Mouse (Mus musculus): ENCODE measurements around the gene Snx8.
A peak's percentile ranks its signal among the peaks of the same experiment; 100 is the strongest.
"Not testable (repeated sequence)": the region's sequence is repeated elsewhere in the genome, so short reads cannot be mapped to it uniquely, and the experiment has no call there.

Snx8 gene

DNA sequence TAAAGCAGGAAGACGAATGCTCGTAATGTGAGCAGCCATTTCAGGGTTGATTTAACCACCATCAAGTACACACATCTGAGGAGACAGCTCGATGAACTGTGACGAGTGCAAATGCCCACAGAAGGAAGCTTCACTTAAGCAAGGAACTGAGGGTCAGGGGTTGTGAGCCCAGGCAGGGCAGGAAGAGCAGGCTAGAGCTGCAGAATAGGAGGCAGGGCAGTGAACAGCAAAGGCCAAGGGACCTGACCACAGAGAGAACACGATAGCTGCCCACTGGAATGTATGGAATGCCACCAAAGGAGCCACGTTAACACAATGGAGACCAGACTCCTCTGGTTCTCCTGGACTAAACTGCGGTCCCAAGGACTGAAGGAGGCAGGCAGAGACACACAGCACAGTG is 5.5 kb downstream of the Snx8 start:
- no peak for DNase-seq

GRCm38 (mm10) chr5:140382688-140383087 is 6.4 kb downstream of the Snx8 start:
- no peak for DNase-seq

GRCm38 (mm10) chr5:140381156-140381555 is 7.9 kb downstream of the Snx8 start:
- no peak for DNase-seq

GRCm38 (mm10) chr5:140379299-140379698 is 9.8 kb downstream of the Snx8 start:
- no peak for DNase-seq

DNA sequence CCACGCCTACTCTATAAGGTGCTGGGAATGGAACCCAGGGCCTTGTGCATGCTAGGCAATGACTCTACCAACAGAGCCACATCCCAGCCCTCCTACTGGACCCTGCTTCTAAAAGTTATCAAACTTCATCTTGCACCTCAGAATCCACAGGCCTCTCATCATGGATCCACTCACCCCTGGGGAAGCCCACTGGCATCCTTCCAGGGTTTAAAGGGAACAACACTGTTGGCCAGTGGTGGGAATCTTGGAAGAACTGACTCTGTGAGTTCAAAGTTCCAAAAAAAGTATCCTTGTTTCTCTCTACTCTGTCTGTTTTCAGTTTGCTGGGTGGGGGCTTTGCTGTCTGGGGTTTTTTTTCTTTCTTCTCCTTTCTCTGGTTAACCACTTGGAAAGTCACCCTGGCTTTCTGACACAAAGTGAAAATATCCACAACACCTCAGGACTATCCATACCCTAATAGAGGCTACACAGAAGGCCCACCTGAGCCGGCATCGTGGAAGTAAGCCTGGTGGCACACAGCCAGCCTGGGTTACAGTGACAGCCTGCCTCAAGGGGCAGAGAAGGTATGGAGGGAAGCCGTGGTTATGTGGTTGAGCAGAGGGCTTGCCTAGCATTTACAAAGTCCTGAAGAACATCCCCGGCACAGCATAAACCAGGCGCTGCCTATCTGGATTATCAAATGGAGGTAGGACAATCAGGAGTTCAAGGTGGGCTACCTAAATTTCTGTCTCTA is 10.8 kb downstream of the Snx8 start:
- DNase-seq: no peak

- no peak for DNase-seq
Measured at GRCm38 (mm10) chr5:140375249-140375829, 13.7 kb downstream of the Snx8 start.

- DNase-seq: no peak
Measured at GRCm38 (mm10) chr5:140374226-140374625, 14.8 kb downstream of the Snx8 start.

DNA sequence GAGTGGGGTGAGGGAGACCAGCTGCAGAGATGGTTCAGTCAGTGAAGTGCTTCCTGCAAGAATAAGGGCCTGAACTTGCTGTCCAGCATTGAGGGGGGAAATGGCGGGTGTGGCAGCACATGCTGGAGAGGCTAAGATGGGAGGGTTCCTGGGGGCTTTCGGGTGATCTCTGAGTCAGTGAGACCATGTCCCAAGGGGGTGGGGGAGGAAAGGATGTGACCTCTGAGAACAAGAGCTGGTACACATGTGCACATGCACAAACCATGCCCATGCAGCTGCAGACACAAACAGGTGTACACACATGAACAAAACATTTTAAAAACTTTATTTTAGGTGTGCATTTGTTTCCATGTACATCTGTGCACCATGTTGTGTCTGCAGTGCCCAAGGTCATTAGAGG is 15.4 kb downstream of the Snx8 start:
- no peak for DNase-seq

DNA sequence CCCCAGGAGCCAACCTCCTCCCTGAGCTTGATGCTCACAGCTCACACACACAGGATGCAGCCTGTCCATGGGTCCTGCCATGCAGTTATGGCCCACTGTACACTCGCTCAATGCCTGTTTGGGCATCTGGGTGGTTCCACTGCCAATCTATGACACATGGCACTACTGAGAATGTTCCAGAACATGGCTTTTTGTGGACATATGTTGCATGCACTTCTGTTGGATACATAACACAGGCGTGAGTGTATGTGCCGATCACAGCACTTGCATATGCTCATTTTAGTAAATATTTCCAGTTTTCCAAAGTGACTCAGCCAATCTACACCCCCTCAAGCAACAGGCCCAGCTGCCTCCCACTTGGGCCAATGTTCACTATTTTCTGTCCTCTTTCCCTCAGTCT is 17.4 kb downstream of the Snx8 start:
- DNase-seq: no peak

GRCm38 (mm10) chr5:140370446-140371254 is 18.4 kb downstream of the Snx8 start:
- DNase-seq: no peak

GRCm38 (mm10) chr5:140369466-140369865 is 19.6 kb downstream of the Snx8 start:
- no peak for DNase-seq

DNA sequence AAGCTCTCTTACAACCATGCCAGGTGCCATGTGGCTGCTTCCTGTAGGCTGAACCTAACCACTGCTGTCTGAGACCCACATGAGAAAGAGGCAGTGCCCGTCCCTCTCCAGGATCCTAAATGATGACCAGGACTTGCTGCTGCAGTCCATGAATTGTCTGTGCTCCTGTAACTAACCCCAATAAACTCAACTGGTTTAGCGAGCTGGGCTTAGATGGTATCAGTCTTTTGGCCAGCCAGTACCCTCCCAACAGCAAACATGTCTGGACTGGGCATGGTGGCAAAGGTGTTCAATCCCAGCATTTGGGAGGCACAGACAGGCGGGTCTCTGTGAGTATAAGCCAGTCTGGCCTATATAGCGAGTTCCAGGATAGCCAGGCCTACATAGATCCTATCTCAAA is 20.1 kb downstream of the Snx8 start:
- DNase-seq: no peak

- DNase-seq: not testable (repeated sequence)
Measured at GRCm38 (mm10) chr5:140368126-140368525, 20.9 kb downstream of the Snx8 start.

DNA sequence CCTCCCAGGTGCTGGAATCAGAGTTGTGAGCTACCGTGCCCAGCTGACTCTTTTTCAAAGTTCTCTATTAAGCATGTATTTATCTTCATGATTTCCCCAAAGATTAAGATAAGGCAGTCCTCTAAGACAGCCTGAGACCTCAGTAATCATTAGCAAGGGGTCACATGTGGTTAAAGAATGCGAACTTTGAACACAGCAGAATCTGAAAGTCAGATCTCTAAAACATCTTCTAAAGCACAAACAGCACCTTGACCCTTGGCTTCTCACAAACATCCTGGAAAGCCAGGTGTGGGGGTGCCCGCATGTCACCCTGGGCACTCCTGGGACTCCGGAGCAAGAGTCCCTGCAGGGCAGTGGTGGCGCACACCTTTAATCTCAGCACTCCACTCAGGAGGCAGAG is 24.6 kb downstream of the Snx8 start:
- no peak for DNase-seq

- DNase-seq: no peak
Measured at GRCm38 (mm10) chr5:140359930-140360674, 29.0 kb downstream of the Snx8 start.

DNA sequence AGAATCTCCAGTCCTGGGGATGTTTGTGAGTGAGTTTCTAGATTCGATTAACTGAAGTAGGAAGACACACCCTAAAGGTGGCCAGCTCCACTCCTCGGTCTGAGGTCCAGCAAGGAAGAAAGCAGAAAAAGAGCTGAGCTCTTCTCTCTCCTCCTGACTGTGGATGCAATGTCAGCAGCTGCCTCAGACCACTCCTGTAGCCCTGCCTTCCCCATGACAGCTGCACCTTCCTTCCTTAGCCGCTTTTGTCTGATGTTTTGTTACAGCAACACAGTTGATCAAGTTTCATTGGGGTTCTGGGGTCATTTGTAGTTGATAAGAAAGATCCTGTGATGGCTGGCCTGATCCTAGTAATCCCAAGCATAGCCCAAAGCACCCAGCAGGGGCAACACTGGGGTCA is 31.6 kb downstream of the Snx8 start:
- no peak for DNase-seq

DNA sequence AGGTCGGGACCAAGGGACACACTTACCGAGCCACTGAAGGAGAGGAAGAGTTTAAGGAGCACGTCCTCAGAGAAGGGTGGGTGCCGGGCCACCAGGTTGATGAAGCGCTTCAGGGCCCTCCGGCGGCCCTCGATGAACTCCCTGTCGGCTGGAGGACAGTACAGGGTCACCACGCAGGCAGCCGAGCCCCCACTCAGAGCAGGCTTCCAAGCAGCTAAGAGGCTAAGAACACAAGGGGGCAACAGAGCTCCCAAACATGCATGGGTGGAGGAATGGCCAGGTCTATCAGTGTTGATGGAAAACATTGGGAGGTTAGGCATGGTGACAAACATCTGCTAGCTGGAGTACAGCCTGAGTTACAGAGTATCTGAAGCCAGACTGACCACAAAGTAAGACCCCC is 33.1 kb downstream of the Snx8 start:
- DNase-seq: no peak

GRCm38 (mm10) chr5:140352352-140352751 is 36.7 kb downstream of the Snx8 start:
- DNase-seq: no peak

DNA sequence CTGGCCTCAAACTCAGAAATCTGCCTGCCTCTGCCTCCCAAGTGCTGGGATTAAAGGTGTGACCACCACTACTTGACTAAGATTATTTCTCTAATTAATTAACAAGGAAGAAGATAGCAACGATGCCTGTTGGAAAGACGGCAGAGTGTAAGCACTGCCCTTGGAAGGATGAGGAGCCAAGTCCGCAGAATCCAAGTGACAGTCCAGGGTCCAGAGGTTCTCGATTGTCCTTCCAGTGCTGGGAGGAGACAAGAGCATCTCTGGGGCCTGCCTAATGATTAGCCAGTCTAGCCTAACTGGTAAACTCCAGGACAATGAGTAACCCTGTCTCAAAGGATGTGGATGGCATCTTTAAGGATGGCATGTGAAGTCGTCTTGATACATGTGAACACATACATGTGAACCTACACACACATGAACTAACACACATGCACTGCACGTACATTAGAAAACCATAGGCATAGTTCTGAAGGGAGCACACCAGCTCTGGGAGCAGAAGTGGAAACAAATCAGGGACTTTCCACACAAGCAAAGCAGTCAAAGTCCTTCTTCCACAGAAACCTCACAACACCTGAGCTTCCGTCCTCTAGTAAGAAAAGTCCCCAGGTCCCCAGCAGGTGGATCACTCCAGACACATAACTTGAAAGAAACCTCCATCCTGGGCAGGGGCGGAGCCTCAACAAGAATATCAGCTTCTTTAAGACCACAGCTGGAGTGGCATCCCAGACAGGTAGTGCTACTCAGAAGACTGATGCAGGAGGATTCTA is 38.1 kb downstream of the Snx8 start:
- DNase-seq: no peak

- DNase-seq: no peak
Measured at GRCm38 (mm10) chr5:140349882-140350281, 39.2 kb downstream of the Snx8 start.

- DNase-seq: no peak
Measured at GRCm38 (mm10) chr5:140346050-140346449, 43.0 kb downstream of the Snx8 start.

DNA sequence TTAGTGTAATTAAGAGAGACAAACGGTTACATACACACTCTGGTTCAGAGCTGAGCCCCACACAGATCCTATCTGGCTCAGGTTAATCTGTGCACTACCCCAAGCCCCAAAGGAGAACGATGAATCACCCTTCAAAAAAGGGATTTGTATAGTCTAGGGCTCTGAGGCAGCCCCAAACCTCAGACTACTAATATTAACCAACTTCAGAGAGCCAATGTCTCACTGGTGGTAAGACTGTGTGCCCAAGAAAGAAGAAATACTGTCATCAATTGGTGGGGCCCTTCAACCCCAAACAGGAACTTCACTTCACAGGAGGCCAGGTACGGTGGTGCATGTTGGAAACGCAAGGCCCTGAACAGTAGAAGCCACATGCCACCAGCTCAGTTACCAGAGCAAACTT is 43.8 kb downstream of the Snx8 start:
- DNase-seq: peak; percentile 39

GRCm38 (mm10) chr5:140342880-140343279 is 46.2 kb downstream of the Snx8 start:
- no peak for DNase-seq
